Mouse (Mus musculus) hindbrain, embryonic 14.5 days (tissue): ENCODE data around the gene Upk3a. TPM values are rescaled to one million over a fixed set of nuclear protein-coding genes. Genes with fewer than 3 reads are reported as not detected.

ENCODE experiments used
- ATAC-seq: fragments of 200-750 bp; cut with Nextera tagmentation; 2 replicates; pipeline ENCODE4 v1.8.0; 2017; ENCODE audit warnings: moderate number of reproducible peaks, mild to moderate bottlenecking, moderate TSS enrichment, moderate library complexity; ENCODE audit not compliant: low FRiP score
- DNase-seq: peaks from one replicate; pipeline ENCODE4 v3.0.0-alpha.2; 2015; ENCODE audit warnings: low spot score
- H3K27ac ChIP-seq: fragments of 300-500 bp; sonication (generic); 2 replicates; pipeline ENCODE4 v1.5.1; 2014; ENCODE audit warnings: mild to moderate bottlenecking, moderate library complexity
- H3K27me3 ChIP-seq: fragments of 300-500 bp; sonication (generic); 2 replicates; pipeline ENCODE4 v1.6.1; 2014; ENCODE audit warnings: mild to moderate bottlenecking, low read length, mixed read lengths; ENCODE audit not compliant: control insufficient read depth, insufficient read depth
- H3K36me3 ChIP-seq: fragments of 300-500 bp; sonication (generic); replicated peaks from 2 replicates; pipeline ENCODE4 v1.6.1; 2014; ENCODE audit not compliant: control insufficient read depth, insufficient read depth
- H3K4me1 ChIP-seq: fragments of 300-500 bp; sonication (generic); replicated peaks from 2 replicates; pipeline ENCODE4 v1.6.1; 2014; ENCODE audit warnings: antibody characterized with exemption, low read length, mixed read lengths; ENCODE audit not compliant: control insufficient read depth, insufficient read depth
- H3K4me2 ChIP-seq: fragments of 300-500 bp; sonication (generic); replicated peaks from 2 replicates; pipeline ENCODE4 v1.6.1; 2014; ENCODE audit warnings: mild to moderate bottlenecking, moderate library complexity
- H3K4me3 ChIP-seq: fragments of 300-500 bp; sonication (generic); replicated peaks from 2 replicates; pipeline ENCODE4 v1.5.1; 2014; ENCODE audit warnings: mild to moderate bottlenecking, low read length
- H3K9ac ChIP-seq: fragments of 300-500 bp; sonication (generic); 2 replicates; pipeline ENCODE4 v1.6.1; 2014
- H3K9me3 ChIP-seq: fragments of 300-500 bp; sonication (generic); 2 replicates; pipeline ENCODE4 v1.6.1; 2016; ENCODE audit warnings: low read length; ENCODE audit not compliant: control insufficient read depth
- WGBS: fragments of 180-500 bp; shearing (Covaris S2); extraction: QIAGEN DNeasy Blood & Tissue Kit; methylation state at CpG from one replicate; pipeline ENCODE4 v1.1.7; 2014; 5-methylcytosine and 5-hydroxymethylcytosine counted together
- polyA plus RNA-seq: library from polyadenylated mRNA; unstranded; fragments of >200 nt; fragmentation: Nextera tagmentation; extraction: Ambion mirVana; gene quantifications from 2 replicates; pipeline ENCODE4 v1.2.1, GENCODE M21; 2014

Upk3a gene
- polyA plus RNA-seq, 1 experiment from 2014 or later, result 1.4 TPM

GRCm38 (mm10) chr15:84997768-84998454 lies 19.0 kb upstream of the Upk3a start:
- WGBS, result 74% methylated on average over 14 of the region's 14 CpGs
- no peaks in the 10 kb centered on the region for H3K9me3 ChIP-seq
- H3K36me3 ChIP-seq, result no peaks in the 10 kb centered on the region
- H3K27me3 ChIP-seq, result no peaks in the 10 kb centered on the region
- H3K4me3 ChIP-seq, result no peak overlapping the region
- ATAC-seq (no peak), DNase-seq (no peak)
- H3K4me1 ChIP-seq, result no peaks in the 10 kb centered on the region
- no peak overlapping the region for H3K27ac ChIP-seq
- H3K9ac ChIP-seq, result no peak overlapping the region
- H3K4me2 ChIP-seq, result no peak overlapping the region

- DNase-seq (no peak), ATAC-seq (no peak)
- Histone ChIP-seq H3K27me3 (no peaks in the 10 kb centered on the region), H3K4me3 (no peak overlapping the region), H3K9ac (no peak overlapping the region), H3K36me3 (no peaks in the 10 kb centered on the region), H3K27ac (no peak overlapping the region), H3K4me2 (no peak overlapping the region), H3K9me3 (no peaks in the 10 kb centered on the region), H3K4me1 (no peaks in the 10 kb centered on the region)
- WGBS, result 60% methylated on average over 7 of the region's 7 CpGs
Measured at GRCm38 (mm10) chr15:84999911-85000310, 17.0 kb upstream of the Upk3a start.

GRCm38 (mm10) chr15:85000984-85001982 lies 15.7 kb upstream of the Upk3a start:
- Histone ChIP-seq H3K36me3 (no peaks in the 10 kb centered on the region), H3K9me3 (no peaks in the 10 kb centered on the region), H3K4me2 (no peak overlapping the region), H3K4me1 (no peaks in the 10 kb centered on the region), H3K4me3 (no peak overlapping the region), H3K27ac (no peak overlapping the region), H3K27me3 (no peaks in the 10 kb centered on the region), H3K9ac (no peak overlapping the region)
- no peak for ATAC-seq
- WGBS, result 18% methylated on average over 29 of the region's 29 CpGs
- peak; percentile 81 for DNase-seq

- Histone ChIP-seq H3K27me3 (no peaks in the 10 kb centered on the region; the same call in 1 of the 2 replicates), H3K4me1 (0 out of 2 replicates have a peak, but pooled peaks cover 6% of the 10 kb centered on the region), H3K36me3 (no peaks in the 10 kb centered on the region), H3K4me2 (no peak overlapping the region), H3K9me3 (no peaks in the 10 kb centered on the region), H3K27ac (no peak overlapping the region), H3K4me3 (no peak overlapping the region), H3K9ac (no peak overlapping the region)
- ATAC-seq (no peak), DNase-seq (no peak)
- WGBS, result 90% methylated on average over 8 of the region's 8 CpGs
Measured at GRCm38 (mm10) chr15:85009666-85010065, 7.3 kb upstream of the Upk3a start.

- H3K27me3 ChIP-seq, result no peaks in the 10 kb centered on the region; the same call in 1 of the 2 replicates
- H3K36me3 ChIP-seq, result no peaks in the 10 kb centered on the region
- DNase-seq (no peak), ATAC-seq (no peak)
- H3K4me1 ChIP-seq, result 0 out of 2 replicates have a peak, but pooled peaks cover 6% of the 10 kb centered on the region
- H3K4me3 ChIP-seq, result no peak overlapping the region
- H3K9ac ChIP-seq, result no peak overlapping the region
- no peak overlapping the region for H3K27ac ChIP-seq
- H3K9me3 ChIP-seq, result no peaks in the 10 kb centered on the region
- no peak overlapping the region for H3K4me2 ChIP-seq
- 36% methylated on average over 19 of the region's 19 CpGs for WGBS
Measured at GRCm38 (mm10) chr15:85011895-85012661, 4.9 kb upstream of the Upk3a start.

- Histone ChIP-seq H3K9ac (no peak overlapping the region), H3K4me1 (0 out of 2 replicates have a peak, but pooled peaks cover 6% of the 10 kb centered on the region), H3K27me3 (no peaks in the 10 kb centered on the region; the same call in 1 of the 2 replicates), H3K4me2 (no peak overlapping the region), H3K36me3 (no peaks in the 10 kb centered on the region), H3K9me3 (no peaks in the 10 kb centered on the region), H3K27ac (no peak overlapping the region), H3K4me3 (no peak overlapping the region)
- ATAC-seq (no peak), DNase-seq (no peak)
- WGBS, result 15% methylated on average over 2 of the region's 2 CpGs
Measured at GRCm38 (mm10) chr15:85012662-85013054, 4.3 kb upstream of the Upk3a start.

GRCm38 (mm10) chr15:85015771-85016170 lies 1.2 kb upstream of the Upk3a start:
- no peak overlapping the region for H3K4me3 ChIP-seq
- no peak overlapping the region for H3K27ac ChIP-seq
- no peaks in the 10 kb centered on the region for H3K9me3 ChIP-seq
- DNase-seq, result no peak
- 90% methylated on average over 11 of the region's 11 CpGs for WGBS
- H3K9ac ChIP-seq, result no peak overlapping the region
- H3K27me3 ChIP-seq, result no peaks in the 10 kb centered on the region; the same call in 1 of the 2 replicates
- no peaks in the 10 kb centered on the region for H3K36me3 ChIP-seq
- ATAC-seq, result no peak
- no peak overlapping the region for H3K4me2 ChIP-seq
- H3K4me1 ChIP-seq, result 0 out of 2 replicates have a peak, but pooled peaks cover 6% of the 10 kb centered on the region

GRCm38 (mm10) chr15:85022211-85022610 lies 5.3 kb downstream of the Upk3a start:
- 80% methylated on average over 4 of the region's 4 CpGs for WGBS
- Histone ChIP-seq H3K4me3 (no peak overlapping the region), H3K9ac (no peak overlapping the region), H3K27ac (no peak overlapping the region), H3K27me3 (no peaks in the 10 kb centered on the region), H3K9me3 (no peaks in the 10 kb centered on the region), H3K4me1 (no peaks in the 10 kb centered on the region), H3K4me2 (no peak overlapping the region), H3K36me3 (no peaks in the 10 kb centered on the region)
- ATAC-seq (no peak), DNase-seq (no peak)

- H3K36me3 ChIP-seq, result no peaks in the 10 kb centered on the region
- H3K27ac ChIP-seq, result no peak overlapping the region
- no peak overlapping the region for H3K9ac ChIP-seq
- WGBS, result 86% methylated on average over 4 of the region's 4 CpGs
- no peaks in the 10 kb centered on the region for H3K4me1 ChIP-seq
- H3K9me3 ChIP-seq, result no peaks in the 10 kb centered on the region
- no peak for ATAC-seq
- H3K27me3 ChIP-seq, result no peaks in the 10 kb centered on the region
- no peak overlapping the region for H3K4me3 ChIP-seq
- DNase-seq, result no peak
- no peak overlapping the region for H3K4me2 ChIP-seq
Measured at GRCm38 (mm10) chr15:85026197-85026596, 9.3 kb downstream of the Upk3a start.
